Mouse (Mus musculus) layer of hippocampus, adult 9-10 months (tissue): ENCODE results near the gene Usp2.

Experiments used
- DNase-seq: peaks from one replicate; pipeline ENCODE4 v3.0.0; 2022; ENCODE audit warnings: low spot score

Gene Usp2

GRCm38 (mm10) chr9:44075996-44076763 is 9.4 kb downstream of the Usp2 start:
- no peak for DNase-seq

- no peak for DNase-seq
Observed at GRCm38 (mm10) chr9:44076764-44077120, 9.9 kb downstream of the Usp2 start.

- no peak for DNase-seq
Observed at GRCm38 (mm10) chr9:44077266-44077910, 10.6 kb downstream of the Usp2 start.

- DNase-seq: no peak
Observed at GRCm38 (mm10) chr9:44078136-44078797, 11.4 kb downstream of the Usp2 start.

GRCm38 (mm10) chr9:44078955-44079756 is 12.3 kb downstream of the Usp2 start:
- no peak for DNase-seq

GRCm38 (mm10) chr9:44079997-44080780 is 13.4 kb downstream of the Usp2 start:
- DNase-seq: no peak

GRCm38 (mm10) chr9:44080953-44081352 is 14.1 kb downstream of the Usp2 start:
- DNase-seq: no peak

GRCm38 (mm10) chr9:44081581-44081980 is 14.8 kb downstream of the Usp2 start:
- DNase-seq: no peak

- no peak for DNase-seq
Observed at GRCm38 (mm10) chr9:44082266-44082665, 15.4 kb downstream of the Usp2 start.

- DNase-seq: no peak
Observed at GRCm38 (mm10) chr9:44083392-44084121, 16.7 kb downstream of the Usp2 start.

- DNase-seq: no peak
Observed at GRCm38 (mm10) chr9:44084236-44084635, 17.4 kb downstream of the Usp2 start.

- no peak for DNase-seq
Observed at GRCm38 (mm10) chr9:44084659-44085229, 17.9 kb downstream of the Usp2 start.

GRCm38 (mm10) chr9:44085276-44085675 is 18.5 kb downstream of the Usp2 start:
- DNase-seq: no peak

- DNase-seq: no peak
Observed at GRCm38 (mm10) chr9:44085741-44086665, 19.2 kb downstream of the Usp2 start.

GRCm38 (mm10) chr9:44086960-44087359 is 20.1 kb downstream of the Usp2 start:
- DNase-seq: no peak

- no peak for DNase-seq
Observed at GRCm38 (mm10) chr9:44087761-44088455, 21.1 kb downstream of the Usp2 start.

GRCm38 (mm10) chr9:44088877-44089608 is 22.2 kb downstream of the Usp2 start:
- no peak for DNase-seq
